Mouse (Mus musculus) small intestine, adult 2 months (tissue): ENCODE data around the gene Pank2. TPM values are rescaled to one million over a fixed set of nuclear protein-coding genes. Genes with fewer than 3 reads are reported as not detected.

Source experiments
- H3K27ac ChIP-seq: fragments of 200-500 bp; 2 replicates; pipeline ENCODE4 v1.5.1; 2012; ENCODE audit warnings: low read depth, low read length, control low read depth, inconsistent platforms; ENCODE audit not compliant: insufficient read depth
- H3K27me3 ChIP-seq: fragments of 200-500 bp; 2 replicates; pipeline ENCODE4 v1.6.1; 2012; ENCODE audit warnings: mild to moderate bottlenecking, moderate library complexity, low read length, inconsistent platforms; ENCODE audit not compliant: control insufficient read depth, insufficient read depth
- H3K36me3 ChIP-seq: fragments of 200-500 bp; 2 replicates; pipeline ENCODE4 v1.6.1; 2012; ENCODE audit warnings: mild to moderate bottlenecking, low read length, control low read depth, inconsistent platforms; ENCODE audit not compliant: control insufficient read depth, insufficient read depth
- H3K4me1 ChIP-seq: fragments of 200-500 bp; 2 replicates; pipeline ENCODE4 v1.6.1; 2012; ENCODE audit warnings: low read length, inconsistent platforms, mixed read lengths; ENCODE audit not compliant: control insufficient read depth, insufficient read depth, insufficient read length
- H3K4me3 ChIP-seq: fragments of 200-500 bp; 2 replicates; pipeline ENCODE4 v1.5.1; 2012; ENCODE audit warnings: low read depth, mild to moderate bottlenecking, control low read depth, inconsistent platforms, low read length, moderate library complexity
- CTCF ChIP-seq: fragments of 200-500 bp; IDR thresholded peaks from 2 replicates; pipeline ENCODE4 v1.5.1; 2012; ENCODE audit warnings: low read depth, mild to moderate bottlenecking, control low read depth, inconsistent platforms, low read length, moderate library complexity, mixed read lengths; ENCODE audit not compliant: insufficient replicate concordance, insufficient read length; ENCODE audit errors: extremely low read depth
- POLR2A ChIP-seq: fragments of 200-500 bp; IDR thresholded peaks from 2 replicates; pipeline ENCODE4 v1.6.1; 2012; ENCODE audit warnings: low read depth, mild to moderate bottlenecking, control low read depth, inconsistent platforms, low read length, moderate library complexity
- WGBS: fragments of 180-500 bp; shearing (Covaris S2); methylation state at CpG from one replicate; pipeline ENCODE4 v1.1.7; 2018; 5-methylcytosine and 5-hydroxymethylcytosine counted together
- polyA plus RNA-seq: library from polyadenylated mRNA; depleted of rRNA; stranded (reverse); fragments of >200 nt; gene quantifications from 2 replicates; pipeline ENCODE4 v1.2.3, GENCODE M21; 2012

The Pank2 gene
- polyA plus RNA-seq, 1 experiment: 11.1 TPM

DNA sequence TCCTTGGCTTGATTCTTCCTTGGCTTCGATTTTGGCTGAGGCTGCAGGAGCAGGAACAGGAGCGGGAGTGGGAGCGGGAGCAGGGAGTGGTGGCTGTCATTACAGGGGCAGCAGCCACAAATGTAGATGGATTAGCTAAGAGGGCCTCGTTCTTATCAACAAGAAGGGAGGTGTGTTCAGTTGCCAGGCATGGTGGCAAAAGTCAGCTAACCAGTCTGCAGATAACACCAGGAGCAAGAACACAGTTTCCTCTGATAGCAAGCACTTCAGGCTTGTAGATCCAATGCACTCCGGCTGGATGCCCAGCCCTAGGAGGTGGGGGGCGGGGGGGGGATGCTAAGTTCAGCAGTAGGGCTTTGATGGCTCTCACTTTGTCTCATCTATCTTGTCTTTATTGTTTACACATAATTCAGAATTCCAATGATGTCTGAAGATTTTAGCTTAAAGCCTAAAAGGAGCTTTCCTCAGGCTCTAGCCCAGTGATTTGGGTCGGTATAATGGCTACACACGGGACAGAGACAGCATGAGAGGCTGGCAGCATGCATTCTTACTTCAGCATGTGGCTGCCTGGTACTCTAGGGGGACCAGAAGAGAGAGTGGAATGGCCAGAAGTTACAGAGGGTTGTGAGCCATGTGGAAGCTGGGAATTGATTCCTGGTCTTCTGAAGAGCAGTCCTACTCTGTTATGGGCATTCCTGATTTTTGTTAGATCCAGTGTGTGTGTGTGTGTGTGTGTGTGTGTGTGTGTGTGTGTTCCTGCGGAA is 1.6 kb upstream of the Pank2 start:
- 26% methylated on average over 9 of the region's 9 CpGs for WGBS
- Histone ChIP-seq H3K27ac (no peak overlapping the region), H3K27me3 (no peaks in the 10 kb centered on the region), H3K4me1 (peaks cover 13% of the 10 kb centered on the region; the same call in 1 of the 2 replicates), H3K4me3 (no peak overlapping the region), H3K36me3 (no peaks in the 10 kb centered on the region)
- no peak for TF ChIP-seq POLR2A
- no peak for TF ChIP-seq CTCF

DNA sequence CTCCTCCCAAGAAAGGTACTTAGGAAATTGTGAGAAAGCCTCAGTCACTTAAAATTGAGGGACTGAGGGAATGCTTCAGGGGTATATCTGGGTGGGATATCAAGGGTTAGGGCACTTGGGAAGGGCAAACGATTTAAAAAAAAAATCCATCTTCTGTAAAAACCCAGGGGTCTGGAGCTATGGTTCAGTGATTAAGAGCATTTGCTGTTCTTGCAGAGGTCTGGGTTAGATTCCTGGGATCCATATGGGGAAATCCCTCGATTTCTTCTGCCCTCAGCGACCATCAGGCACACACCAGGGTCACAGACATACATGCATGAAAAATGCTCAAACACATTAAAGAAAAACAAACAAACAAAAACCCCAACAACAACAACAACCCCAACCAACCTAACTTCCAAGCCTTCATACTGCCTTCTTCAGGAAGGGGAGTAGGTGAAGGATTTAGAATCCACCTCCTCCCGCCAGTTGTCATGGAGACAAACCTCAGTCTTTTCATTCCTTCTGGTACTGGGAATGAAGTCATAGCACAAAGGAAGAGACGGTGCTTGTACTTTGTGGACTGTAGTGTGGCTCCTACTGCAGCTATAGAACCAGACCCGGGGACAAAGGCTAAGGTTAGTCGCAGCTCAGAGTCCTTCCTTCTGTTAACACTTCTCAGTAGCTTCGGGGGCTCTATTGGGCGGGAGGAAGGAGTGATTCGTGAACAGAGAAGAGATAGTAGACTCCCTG is 648 bp upstream of the Pank2 start:
- Histone ChIP-seq H3K4me1 (peaks cover 13% of the 10 kb centered on the region; the same call in 1 of the 2 replicates), H3K4me3 (peak overlapping the region; percentile 70), H3K36me3 (no peaks in the 10 kb centered on the region), H3K27me3 (no peaks in the 10 kb centered on the region), H3K27ac (peak overlapping the region; percentile 80)
- no peak for TF ChIP-seq CTCF
- WGBS: 10% methylated on average over 10 of the region's 10 CpGs

DNA sequence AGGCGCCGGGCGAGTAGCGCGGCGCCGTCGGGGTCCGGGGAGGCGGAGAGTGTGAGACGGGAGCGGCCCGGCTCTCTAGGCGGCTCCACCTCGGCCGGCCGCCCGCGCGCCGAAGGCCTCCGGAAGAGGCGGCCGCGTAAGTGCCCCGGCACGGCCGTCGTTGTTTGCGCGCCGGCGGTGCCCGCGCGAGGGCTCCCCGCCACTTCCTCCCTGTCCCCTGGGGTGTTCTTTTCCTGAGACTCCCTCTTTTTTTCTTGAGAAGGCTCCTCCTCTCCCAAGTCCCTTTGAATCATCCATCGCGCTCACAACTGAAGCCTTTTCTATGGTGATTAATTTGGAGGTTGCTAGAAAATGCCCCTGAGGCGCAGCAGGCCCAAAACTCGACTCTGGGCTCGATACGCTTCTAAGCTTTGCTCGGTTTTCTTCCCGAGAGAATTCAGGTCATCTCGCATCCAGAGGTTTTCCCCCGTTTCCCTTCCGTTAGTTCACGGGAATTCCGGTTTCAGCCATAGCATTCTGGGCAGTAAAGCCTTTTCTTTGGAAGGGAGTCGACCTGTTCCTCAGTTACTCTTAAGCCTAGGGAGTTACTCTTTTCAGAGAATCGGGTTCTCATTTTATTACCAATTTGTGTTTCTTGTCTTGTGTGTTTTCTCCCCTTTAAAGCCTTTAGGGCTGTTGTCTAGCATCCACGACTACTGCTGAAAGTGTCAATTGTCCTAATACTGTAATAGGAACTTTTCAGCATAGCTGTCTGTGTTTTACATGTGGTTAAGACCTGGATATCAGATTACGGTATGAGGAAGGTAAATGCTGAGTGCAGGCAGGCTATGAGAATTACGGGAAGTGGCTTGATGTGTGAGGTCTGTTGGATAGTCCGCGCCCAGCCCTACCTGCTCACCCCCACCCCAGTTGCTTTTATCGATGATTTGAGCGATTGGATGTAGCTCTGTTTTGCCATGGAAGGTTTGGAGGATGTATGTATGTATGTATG is 680 bp downstream of the Pank2 start:
- under 1% methylated on average over 59 of the region's 59 CpGs for WGBS
- no peak for TF ChIP-seq POLR2A
- TF ChIP-seq CTCF: no peak

DNA sequence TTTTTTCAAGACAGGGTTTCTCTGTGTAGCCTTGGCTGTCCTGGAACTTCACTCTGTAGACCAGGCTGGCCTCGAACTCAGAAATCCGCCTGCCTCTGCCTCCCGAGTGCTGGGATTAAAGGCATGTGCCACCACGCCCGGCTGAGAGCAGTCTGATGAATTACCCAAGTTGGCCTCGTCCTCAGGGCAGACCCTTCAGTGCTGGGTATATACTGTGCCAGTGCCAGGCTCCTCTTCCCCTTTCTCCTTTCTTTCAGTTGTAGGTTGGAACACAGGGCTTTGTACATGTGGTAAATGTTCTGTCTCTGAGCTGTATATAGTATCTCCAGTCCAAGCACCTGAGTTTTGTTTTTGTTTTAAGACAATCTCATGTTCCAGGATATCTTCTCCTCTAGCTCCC is 1.7 kb downstream of the Pank2 start:
- WGBS: 16% methylated on average over 6 of the region's 6 CpGs
- peak overlapping the region; percentile 25; the same call in 1 of the 2 replicates for H3K4me3 ChIP-seq
- TF ChIP-seq CTCF (no peak), POLR2A (no peak)

More for the DNA sequence above, 680 bp downstream of the Pank2 start:
- Histone ChIP-seq H3K4me3 (peak overlapping the region; percentile 81), H3K27me3 (no peaks in the 10 kb centered on the region), H3K36me3 (no peaks in the 10 kb centered on the region), H3K27ac (peak overlapping the region; percentile 94), H3K4me1 (peaks cover 13% of the 10 kb centered on the region; the same call in 1 of the 2 replicates)

DNA sequence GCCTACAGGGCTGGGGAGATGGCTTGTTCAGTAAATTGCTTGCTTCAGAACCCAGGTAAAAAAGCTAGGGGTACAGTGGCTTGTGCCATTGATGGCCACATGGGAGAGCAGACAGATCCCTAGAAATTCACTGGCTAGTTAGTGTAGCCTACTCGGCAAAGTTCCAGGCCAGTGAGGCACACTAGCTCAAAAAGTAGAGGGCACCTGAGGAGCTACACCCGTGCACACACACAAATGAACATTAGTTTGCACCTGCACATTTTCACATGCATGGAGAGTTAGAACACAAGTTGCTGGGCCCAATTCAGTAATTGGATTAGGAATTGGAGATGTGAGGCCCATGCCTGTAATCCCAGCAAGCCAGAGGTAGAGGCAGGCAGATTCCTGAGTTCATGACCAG is 2.8 kb downstream of the Pank2 start:
- no peaks in the 10 kb centered on the region for H3K27me3 ChIP-seq
- no peak overlapping the region for H3K27ac ChIP-seq
- peaks cover 13% of the 10 kb centered on the region; the same call in 1 of the 2 replicates for H3K4me1 ChIP-seq
- WGBS: 46% methylated on average over 2 of the region's 2 CpGs
- no peak overlapping the region for H3K4me3 ChIP-seq
- TF ChIP-seq POLR2A: no peak
- TF ChIP-seq CTCF: no peak
- no peaks in the 10 kb centered on the region for H3K36me3 ChIP-seq

More for the DNA sequence above, 1.7 kb downstream of the Pank2 start:
- H3K27me3 ChIP-seq: no peaks in the 10 kb centered on the region
- peaks cover 13% of the 10 kb centered on the region; the same call in 1 of the 2 replicates for H3K4me1 ChIP-seq
- H3K36me3 ChIP-seq: no peaks in the 10 kb centered on the region
- peak overlapping the region; percentile 40 for H3K27ac ChIP-seq

DNA sequence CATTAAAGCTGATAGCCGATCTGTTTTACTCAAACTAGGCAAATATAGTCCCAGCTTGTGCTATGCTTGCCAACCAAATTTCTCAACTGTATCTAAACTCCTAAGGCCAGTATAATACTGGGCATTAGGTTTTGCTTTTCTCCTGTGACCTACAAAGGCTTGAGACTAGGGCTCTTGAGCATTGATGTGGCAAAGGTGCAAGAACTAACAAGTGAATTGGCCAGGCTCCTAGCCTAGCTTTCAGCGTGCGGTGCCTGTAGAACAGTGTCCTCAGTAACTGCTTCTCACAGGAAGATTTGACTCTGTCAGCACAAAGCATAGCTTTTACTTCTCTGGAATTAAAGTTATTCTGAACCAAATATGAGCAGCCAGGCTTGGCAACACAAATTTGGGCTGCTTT is 13.2 kb downstream of the Pank2 start:
- WGBS: 97% methylated on average over 3 of the region's 3 CpGs
- Histone ChIP-seq H3K36me3 (peaks cover 43% of the 10 kb centered on the region), H3K27ac (no peak overlapping the region), H3K4me1 (no peaks in the 10 kb centered on the region), H3K27me3 (no peaks in the 10 kb centered on the region), H3K4me3 (no peak overlapping the region)
- TF ChIP-seq CTCF: no peak
- TF ChIP-seq POLR2A: no peak
